Mouse (Mus musculus): Measurements from ENCODE around the gene Sytl1.

Gene Sytl1

GRCm38 (mm10) chr4:133247806-133248449, 15.0 kb downstream of the Sytl1 start:
- DNase-seq (ENCODE audit: low read depth, low spot score): no peak

- no peak for DNase-seq (ENCODE audit: low read depth, low spot score)
These were observed 15.8 kb downstream of the Sytl1 start for GRCm38 (mm10) chr4:133247072-133247471.

- DNase-seq (ENCODE audit: low read depth, low spot score): no peak
These were observed 18.6 kb downstream of the Sytl1 start for GRCm38 (mm10) chr4:133244289-133244688.

GRCm38 (mm10) chr4:133243538-133243937, 19.4 kb downstream of the Sytl1 start:
- DNase-seq (ENCODE audit: low read depth, low spot score): no peak

GRCm38 (mm10) chr4:133242710-133243109, 20.2 kb downstream of the Sytl1 start:
- no peak for DNase-seq (ENCODE audit: low read depth, low spot score)

- DNase-seq (ENCODE audit: low read depth, low spot score): no peak
These were observed 21.0 kb downstream of the Sytl1 start for GRCm38 (mm10) chr4:133241910-133242309.

- DNase-seq (ENCODE audit: low read depth, low spot score): peak; percentile 91
These were observed 21.7 kb downstream of the Sytl1 start for GRCm38 (mm10) chr4:133240934-133241908.

- DNase-seq (ENCODE audit: low read depth, low spot score): peak; percentile 80
These were observed 22.4 kb downstream of the Sytl1 start, which contains the start of gene Map3k6 for GRCm38 (mm10) chr4:133240490-133240921. TSS of gene Map3k6 (plus strand) at chr4:133240818.

- DNase-seq (ENCODE audit: low read depth, low spot score): no peak
These were observed 25.0 kb downstream of the Sytl1 start for GRCm38 (mm10) chr4:133237911-133238310.

- no peak for DNase-seq (ENCODE audit: low read depth, low spot score)
These were observed 27.5 kb downstream of the Sytl1 start for GRCm38 (mm10) chr4:133235415-133235814.

GRCm38 (mm10) chr4:133234771-133235170, 28.1 kb downstream of the Sytl1 start:
- DNase-seq (ENCODE audit: low read depth, low spot score): no peak

- DNase-seq (ENCODE audit: low read depth, low spot score): peak; percentile 84
These were observed 29.5 kb downstream of the Sytl1 start for GRCm38 (mm10) chr4:133233285-133233976.

GRCm38 (mm10) chr4:133229582-133229981, 33.3 kb downstream of the Sytl1 start:
- no peak for DNase-seq (ENCODE audit: low read depth, low spot score)

GRCm38 (mm10) chr4:133227636-133228035, 35.3 kb downstream of the Sytl1 start:
- DNase-seq (ENCODE audit: low read depth, low spot score): peak; percentile 36

GRCm38 (mm10) chr4:133226073-133226472, 36.8 kb downstream of the Sytl1 start:
- no peak for DNase-seq (ENCODE audit: low read depth, low spot score)

- DNase-seq (ENCODE audit: low read depth, low spot score): peak; percentile 68
These were observed 39.0 kb downstream of the Sytl1 start for GRCm38 (mm10) chr4:133223875-133224274.

- DNase-seq (ENCODE audit: low read depth, low spot score): no peak
These were observed 41.2 kb downstream of the Sytl1 start for GRCm38 (mm10) chr4:133221701-133222100.

GRCm38 (mm10) chr4:133220656-133221055, 42.3 kb downstream of the Sytl1 start:
- DNase-seq (ENCODE audit: low read depth, low spot score): peak; percentile 86

GRCm38 (mm10) chr4:133218745-133219144, 44.2 kb downstream of the Sytl1 start:
- DNase-seq (ENCODE audit: low read depth, low spot score): no peak

GRCm38 (mm10) chr4:133217641-133218040, 45.3 kb downstream of the Sytl1 start:
- peak; percentile 88 for DNase-seq (ENCODE audit: low read depth, low spot score)

- no peak for DNase-seq (ENCODE audit: low read depth, low spot score)
These were observed 49.3 kb downstream of the Sytl1 start for GRCm38 (mm10) chr4:133213661-133214060.

- no peak for DNase-seq (ENCODE audit: low read depth, low spot score)
These were observed 49.7 kb downstream of the Sytl1 start for GRCm38 (mm10) chr4:133213268-133213590.

Data from ZHBTc4 (cell line).